Mouse (Mus musculus) olfactory bulb, adult 2 months (tissue): ENCODE measurements around the gene Zfp940. TPM values are rescaled to one million over a fixed set of nuclear protein-coding genes. Genes with fewer than 3 reads are reported as not detected.
"Not testable (repeated sequence)": the region's sequence is repeated elsewhere in the genome, so short reads cannot be mapped to it uniquely, and the experiment has no call there.

Experiments
- H3K27ac ChIP-seq: fragments of 200-500 bp; 2 replicates; pipeline ENCODE4 v1.5.1; 2012; ENCODE audit warnings: low read depth, low read length; ENCODE audit not compliant: insufficient read depth
- H3K4me1 ChIP-seq: fragments of 200-500 bp; 2 replicates; pipeline ENCODE4 v1.6.1; 2012; ENCODE audit warnings: low read length; ENCODE audit not compliant: control insufficient read depth, insufficient read depth
- H3K4me3 ChIP-seq: fragments of 200-500 bp; 2 replicates; pipeline ENCODE4 v1.5.1; 2012; ENCODE audit warnings: mild to moderate bottlenecking, low read depth, low read length, moderate library complexity; ENCODE audit not compliant: insufficient read depth
- CTCF ChIP-seq: fragments of 200-500 bp; IDR thresholded peaks from 2 replicates; pipeline ENCODE4 v1.5.1; 2012; ENCODE audit warnings: low read depth, mild to moderate bottlenecking, low read length, moderate library complexity; ENCODE audit not compliant: insufficient read depth
- POLR2A ChIP-seq: fragments of 200-500 bp; IDR thresholded peaks from 2 replicates; pipeline ENCODE4 v1.6.1; 2012; ENCODE audit warnings: mild to moderate bottlenecking, low read depth, low read length, moderate library complexity; ENCODE audit not compliant: insufficient read depth
- WGBS: fragments of 180-500 bp; shearing (Covaris S2); methylation state at CpG from one replicate; pipeline ENCODE4 v1.1.7; 2018; 5-methylcytosine and 5-hydroxymethylcytosine counted together
- polyA plus RNA-seq: library from polyadenylated mRNA; stranded (reverse); fragments of >200 nt; gene quantifications from 2 replicates; pipeline ENCODE4 v1.2.4, GENCODE M21; 2012; ENCODE audit warnings: low replicate concordance; ENCODE audit not compliant: missing spikeins, insufficient read depth, insufficient read length

Zfp940 gene
- polyA plus RNA-seq = not detected in 2 replicates

- peak within 1 kb of the TSS; percentile 76 for H3K4me3 ChIP-seq
- TF ChIP-seq CTCF (no peak), POLR2A (peak; percentile 32; the same call in 1 of the 2 replicates)
Measured at GRCm38 (mm10) chr7:29853219-29853842, at the start of gene Zfp940. Zfp940 (minus strand) TSS chr7:29853669.

GRCm38 (mm10) chr7:29898351-29898750 lies 44.9 kb upstream of the Zfp940 start:
- TF ChIP-seq POLR2A (no peak), CTCF (no peak)

More at GRCm38 (mm10) chr7:29853219-29853842, at the start of gene Zfp940:
- WGBS = under 1% methylated on average over 21 of the region's 21 CpGs
- H3K27ac ChIP-seq = peak within 1 kb of the TSS; percentile 10; the same call in 1 of the 2 replicates
- peaks cover 6% of the 10 kb centered on the region; the same call in 1 of the 2 replicates for H3K4me1 ChIP-seq

GRCm38 (mm10) chr7:29892756-29893155 lies 39.3 kb upstream of the Zfp940 start:
- Histone ChIP-seq H3K4me3 (no peak overlapping the region), H3K27ac (no peak overlapping the region), H3K4me1 (no peaks in the 10 kb centered on the region)
- 98% methylated on average over 4 of the region's 4 CpGs for WGBS
- TF ChIP-seq POLR2A (no peak), CTCF (no peak)

More at GRCm38 (mm10) chr7:29898351-29898750, 44.9 kb upstream of the Zfp940 start:
- H3K27ac ChIP-seq = no peak overlapping the region
- WGBS = 95% methylated on average over 4 of the region's 4 CpGs
- no peak overlapping the region for H3K4me3 ChIP-seq
- H3K4me1 ChIP-seq = no peaks in the 10 kb centered on the region

- no peak for TF ChIP-seq POLR2A
- no peak for TF ChIP-seq CTCF
- WGBS = 98% methylated on average over 7 of the region's 7 CpGs
- Histone ChIP-seq H3K4me3 (no peak overlapping the region), H3K27ac (no peak overlapping the region), H3K4me1 (no peaks in the 10 kb centered on the region)
Measured at GRCm38 (mm10) chr7:29890501-29890900, 37.0 kb upstream of the Zfp940 start.

GRCm38 (mm10) chr7:29880916-29881315 lies 27.4 kb upstream of the Zfp940 start:
- H3K4me1 ChIP-seq = no peaks in the 10 kb centered on the region
- TF ChIP-seq POLR2A (no peak), CTCF (no peak)
- no peak overlapping the region for H3K27ac ChIP-seq

GRCm38 (mm10) chr7:29880056-29880455 lies 26.6 kb upstream of the Zfp940 start:
- Histone ChIP-seq H3K4me1 (no peaks in the 10 kb centered on the region), H3K4me3 (no peak overlapping the region), H3K27ac (no peak overlapping the region)
- TF ChIP-seq POLR2A = no peak
- no peak for TF ChIP-seq CTCF
- WGBS = 52% methylated on average over 7 of the region's 7 CpGs

More at GRCm38 (mm10) chr7:29880916-29881315, 27.4 kb upstream of the Zfp940 start:
- H3K4me3 ChIP-seq = no peak overlapping the region
- WGBS = 82% methylated on average over 7 of the region's 7 CpGs

GRCm38 (mm10) chr7:29877561-29877960 lies 24.1 kb upstream of the Zfp940 start:
- H3K27ac ChIP-seq, H3K4me3 ChIP-seq, H3K4me1 ChIP-seq: not testable (repeated sequence)
- WGBS = 96% methylated on average over 9 of the region's 9 CpGs

GRCm38 (mm10) chr7:29874256-29874655 lies 20.8 kb upstream of the Zfp940 start:
- Histone ChIP-seq H3K4me3 (no peak overlapping the region), H3K4me1 (no peaks in the 10 kb centered on the region), H3K27ac (no peak overlapping the region)
- WGBS = 96% methylated on average over 10 of the region's 10 CpGs
- TF ChIP-seq CTCF (no peak), POLR2A (no peak)

- TF ChIP-seq POLR2A (no peak), CTCF (no peak)
Measured at GRCm38 (mm10) chr7:29861660-29862059, 8.2 kb upstream of the Zfp940 start.

More at GRCm38 (mm10) chr7:29861660-29862059, 8.2 kb upstream of the Zfp940 start:
- Histone ChIP-seq H3K4me3 (no peak overlapping the region), H3K4me1 (no peaks in the 10 kb centered on the region), H3K27ac (no peak overlapping the region)
- WGBS = 89% methylated on average over 7 of the region's 7 CpGs
